Mouse (Mus musculus) lung, postnatal 0 days (tissue): ENCODE data around the gene Uqcc1.

Experiments
- CTCF ChIP-seq: IDR thresholded peaks from 2 replicates; pipeline ENCODE4 v1.5.1; 2016; ENCODE audit warnings: antibody characterized with exemption, mild to moderate bottlenecking
- EP300 ChIP-seq: IDR thresholded peaks from 2 replicates; pipeline ENCODE4 v1.6.1; 2016; ENCODE audit warnings: antibody characterized with exemption, mild to moderate bottlenecking, control low read depth

DNA sequence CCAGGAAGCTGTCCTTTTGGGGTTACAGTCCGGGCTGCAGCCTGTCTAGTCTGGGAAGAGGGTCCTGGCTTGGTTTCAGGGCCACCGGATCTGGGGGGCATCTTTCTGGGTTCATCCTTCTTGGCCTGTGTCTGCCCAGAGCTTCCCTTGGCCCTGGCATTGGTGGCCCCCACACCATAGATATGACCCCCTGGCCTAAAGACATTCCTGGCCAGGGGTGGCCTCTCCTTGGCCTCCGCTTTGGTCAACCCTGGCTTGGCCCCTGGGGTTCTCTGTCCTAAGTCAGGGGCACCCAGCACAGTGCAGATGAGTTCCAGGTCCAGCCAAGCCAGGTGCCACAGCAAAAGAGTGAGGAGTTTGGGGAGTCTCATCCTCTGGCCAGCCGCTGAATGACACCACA lies 14.6 kb upstream of the Uqcc1 start:
- no peak for TF ChIP-seq CTCF
- TF ChIP-seq EP300 = no peak
